Mouse (Mus musculus) layer of hippocampus, adult 18-20 months (tissue): ENCODE results near the gene Kars. TPM values are rescaled to one million over a fixed set of nuclear protein-coding genes. Genes with fewer than 3 reads are reported as not detected.

Experiments used
- DNase-seq, 2 experiments: peaks; one replicate each; pipeline ENCODE4 v3.0.0; 2022; ENCODE audit warnings: low spot score in 2 of 2
- total RNA-seq, 2 experiments: library from RNA; stranded (reverse); gene quantifications; 2 replicates each; pipeline ENCODE4 v1.2.3; 2021

Kars gene
- total RNA-seq, 2 experiments from 2014 or later: 81.0 to 91.2 TPM

DNA sequence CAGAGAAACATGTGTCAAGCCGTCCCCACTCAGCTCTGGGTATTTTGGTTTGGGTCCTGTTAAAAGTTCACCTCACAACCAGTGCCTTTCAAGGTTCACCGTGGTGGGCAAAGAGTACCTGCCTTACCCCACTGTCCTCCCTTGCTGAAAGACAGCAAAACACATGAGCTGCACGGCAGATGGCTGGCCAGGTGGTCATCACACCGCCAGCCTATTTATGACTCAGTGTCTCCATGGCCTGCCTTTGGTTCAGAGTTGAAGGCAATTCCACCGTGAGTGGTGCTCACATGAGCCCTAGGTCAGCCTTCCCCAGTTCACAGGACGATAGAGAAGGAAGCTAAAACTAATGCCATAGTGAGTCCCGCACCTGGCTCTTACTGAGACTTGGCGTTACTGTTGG is 63.2 kb downstream of the Kars start:
- DNase-seq: no peak

DNA sequence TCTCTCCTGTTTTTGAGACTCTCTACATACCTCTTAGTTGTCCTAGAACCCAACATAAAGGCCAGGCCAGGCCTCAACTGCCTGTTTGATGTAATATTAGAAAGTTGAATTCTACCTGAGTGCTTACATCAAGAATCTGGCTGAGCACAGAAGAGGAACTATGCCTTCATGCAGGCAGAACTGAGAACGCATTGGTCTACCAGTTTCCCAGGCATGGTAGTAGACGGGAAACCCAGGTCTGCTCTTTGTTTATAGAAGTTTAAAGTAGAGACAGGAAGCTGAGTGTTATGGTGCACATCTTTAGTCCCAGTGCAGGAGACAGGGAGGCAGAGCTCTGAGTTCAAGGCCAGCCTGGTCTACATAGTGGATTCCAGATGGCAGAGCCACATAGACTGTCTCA is 64.0 kb downstream of the Kars start:
- no peak for DNase-seq

DNA sequence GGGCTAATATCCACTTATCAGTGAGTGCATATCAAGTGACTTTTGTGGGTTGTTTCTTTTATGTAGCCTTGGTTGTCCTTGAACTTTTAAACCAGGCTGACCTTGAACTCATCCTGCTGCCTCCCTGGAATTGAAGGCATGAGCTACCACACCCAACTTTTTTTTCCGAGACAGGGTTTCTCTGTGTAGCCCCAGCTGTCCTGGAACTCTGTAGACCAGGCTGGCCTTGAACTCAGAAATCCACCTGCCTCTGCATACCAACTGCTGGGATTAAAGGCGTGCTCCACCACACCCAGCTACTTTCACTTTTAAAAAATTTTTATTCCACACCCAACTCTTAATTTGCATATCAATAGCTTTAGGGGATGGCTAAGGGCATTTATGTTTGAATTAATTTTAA is 67.6 kb downstream of the Kars start:
- no peak for DNase-seq

Other genes with a start within 250 kb of the Kars start
- gene Cfdp1, start 157.0 kb downstream of the Kars start, total RNA-seq: 10 to 100 TPM; 79.3 to 82.7 TPM
- 1 to 10 TPM; 4.0 to 4.8 TPM for gene Tmem170, start 134.6 kb downstream of the Kars start, total RNA-seq
- gene Chst5, start 100.9 kb downstream of the Kars start, total RNA-seq: under 1 TPM; 0.63 to 0.64 TPM
- gene Tmem231, start 77.4 kb downstream of the Kars start, total RNA-seq: 10 to 100 TPM; 12.4 to 14.8 TPM
- gene Gabarapl2, start 70.6 kb downstream of the Kars start, total RNA-seq: 100 to 1,000 TPM; 212 to 219 TPM
- gene Adat1, start 19.0 kb downstream of the Kars start, total RNA-seq: 1 to 10 TPM; 5.7 to 6.2 TPM
- 10 to 100 TPM; 42.9 to 43.9 TPM for gene Terf2ip, start 75 bp upstream of the Kars start, total RNA-seq
- under 1 TPM in 1 of 2 experiments, not detected in 1; 0.25 TPM for gene Gm6793, start 3.7 kb upstream of the Kars start, total RNA-seq